Mouse (Mus musculus): ENCODE measurements around the gene Sdhb. TPM values are rescaled to one million over a fixed set of nuclear protein-coding genes. Genes with fewer than 3 reads are reported as not detected.

The Sdhb gene
- polyA plus RNA-seq, 1 experiment from 2014 or later: 965 TPM

DNA sequence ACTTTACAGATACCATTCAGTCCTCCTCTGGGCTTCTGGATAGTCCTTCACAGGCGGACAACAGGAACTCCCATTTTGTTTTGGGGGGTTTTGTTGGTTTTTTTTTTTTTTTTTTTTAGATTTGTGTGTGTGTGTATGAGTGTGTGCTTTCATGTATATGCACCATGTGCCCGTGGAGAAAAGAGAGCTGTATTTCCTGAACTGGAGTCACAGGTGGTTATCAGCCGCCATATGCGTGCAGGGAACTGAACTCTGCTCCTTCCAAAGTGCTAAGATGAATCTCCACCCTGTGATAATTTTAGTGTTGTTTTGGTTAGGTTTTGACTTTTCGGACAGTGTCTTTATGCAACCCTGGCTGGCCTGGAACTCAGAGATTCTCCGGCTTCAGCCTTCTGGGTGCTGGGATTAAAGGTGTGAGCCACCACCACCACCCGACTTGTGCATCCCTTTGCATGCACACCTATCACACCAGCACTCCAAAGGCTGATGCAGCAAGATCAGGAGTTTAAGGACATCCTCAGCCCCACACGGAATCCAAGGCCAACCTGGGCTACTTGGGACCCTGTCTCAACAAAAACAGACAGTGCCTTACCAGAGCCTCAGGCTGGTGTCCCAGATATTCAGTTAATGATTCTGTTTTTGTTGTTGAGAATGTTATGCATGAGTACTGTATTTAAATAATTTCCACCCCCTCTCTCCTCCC lies 1.4 kb downstream of the Sdhb start:
- Histone ChIP-seq H3K9ac (peak overlapping the region; percentile 97), H3K9me3 (replicated peaks) (no peaks in the 10 kb centered on the region), H3K27ac (peak overlapping the region; percentile 91), H3K4me2 (peak overlapping the region; percentile 86), H3K4me3 (peak overlapping the region; percentile 92), H3K27me3 (no peaks in the 10 kb centered on the region), H3K4me1 (replicated peaks) (peaks cover 44% of the 10 kb centered on the region), H3K36me3 (peaks cover 11% of the 10 kb centered on the region)
- no peak for ATAC-seq (replicated peaks; ENCODE audit: insufficient number of reproducible peaks, insufficient read depth, low FRiP score, low read depth)
- 63% methylated on average over 8 of the region's 8 CpGs for WGBS

DNA sequence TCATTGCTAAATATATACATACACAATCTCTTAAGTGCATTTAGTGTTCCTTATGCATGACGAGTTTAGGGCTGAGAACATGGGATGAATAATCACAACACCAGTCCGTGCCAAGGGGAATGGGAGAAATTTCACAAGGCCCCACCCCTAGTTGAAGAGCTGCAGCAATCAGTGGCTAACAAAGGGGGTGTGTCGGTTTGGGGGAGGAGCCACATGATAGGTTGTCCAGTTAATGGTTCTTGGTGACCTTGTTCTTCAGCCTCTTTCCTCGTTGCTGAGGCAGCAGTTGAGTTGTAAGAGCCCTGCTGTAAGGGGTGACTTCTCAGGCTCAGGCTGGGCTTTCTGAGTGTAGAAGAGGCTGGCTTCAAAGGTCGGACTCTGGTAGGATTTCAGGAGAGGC lies 1.9 kb downstream of the Sdhb start:
- H3K9me3 ChIP-seq (replicated peaks): no peaks in the 10 kb centered on the region
- peak overlapping the region; percentile 91 for H3K27ac ChIP-seq
- H3K9ac ChIP-seq: no peak overlapping the region
- peaks cover 40% of the 10 kb centered on the region for H3K4me1 ChIP-seq (replicated peaks)
- peak overlapping the region; percentile 92 for H3K4me3 ChIP-seq
- WGBS: 27% methylated on average over 5 of the region's 5 CpGs
- H3K36me3 ChIP-seq: peaks cover 17% of the 10 kb centered on the region
- H3K27me3 ChIP-seq: no peaks in the 10 kb centered on the region
- peak overlapping the region; percentile 86 for H3K4me2 ChIP-seq
- ATAC-seq (replicated peaks; ENCODE audit: insufficient number of reproducible peaks, insufficient read depth, low FRiP score, low read depth): no peak

DNA sequence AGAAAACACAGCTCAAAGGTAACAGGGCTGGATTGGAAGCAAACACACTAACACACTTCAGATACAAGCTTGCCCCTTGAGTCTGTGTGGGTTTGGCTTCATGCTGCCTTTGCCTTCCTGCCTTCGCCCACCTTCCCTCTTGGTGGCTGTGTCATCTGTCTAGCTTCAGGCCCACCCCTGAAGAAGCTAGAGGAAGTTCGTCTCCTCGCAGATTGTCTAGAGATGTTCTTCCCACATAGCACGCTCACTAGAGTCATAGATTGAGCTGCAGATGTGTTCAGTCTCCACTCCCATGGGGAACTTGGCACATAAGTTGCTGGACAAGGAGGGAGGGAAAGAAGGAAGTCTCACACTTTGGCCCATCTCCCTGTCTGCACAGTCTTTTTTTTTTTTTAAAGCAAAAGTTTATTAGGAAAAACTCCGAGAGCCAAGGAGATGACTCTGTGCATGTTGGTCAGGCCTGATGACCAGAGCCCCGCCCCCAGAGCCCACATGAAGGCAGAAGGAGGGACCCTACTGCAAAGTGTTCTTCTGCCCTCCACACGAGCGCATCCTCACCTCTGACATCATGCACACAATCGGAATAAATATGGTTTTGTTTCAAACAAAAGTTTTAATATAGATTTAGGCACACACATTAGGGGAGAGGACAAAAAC lies 3.1 kb downstream of the Sdhb start:
- H3K27ac ChIP-seq: 0 out of 2 replicates have a peak overlapping the region, but pooled peaks have one; percentile 43
- H3K9me3 ChIP-seq (replicated peaks): no peaks in the 10 kb centered on the region
- no peaks in the 10 kb centered on the region for H3K27me3 ChIP-seq
- no peak overlapping the region for H3K9ac ChIP-seq
- peaks cover 37% of the 10 kb centered on the region for H3K4me1 ChIP-seq (replicated peaks)
- WGBS: 73% methylated on average over 9 of the region's 9 CpGs
- no peak overlapping the region for H3K4me2 ChIP-seq
- no peak overlapping the region for H3K4me3 ChIP-seq
- no peak for ATAC-seq (replicated peaks; ENCODE audit: insufficient number of reproducible peaks, insufficient read depth, low FRiP score, low read depth)
- peaks cover 27% of the 10 kb centered on the region for H3K36me3 ChIP-seq

DNA sequence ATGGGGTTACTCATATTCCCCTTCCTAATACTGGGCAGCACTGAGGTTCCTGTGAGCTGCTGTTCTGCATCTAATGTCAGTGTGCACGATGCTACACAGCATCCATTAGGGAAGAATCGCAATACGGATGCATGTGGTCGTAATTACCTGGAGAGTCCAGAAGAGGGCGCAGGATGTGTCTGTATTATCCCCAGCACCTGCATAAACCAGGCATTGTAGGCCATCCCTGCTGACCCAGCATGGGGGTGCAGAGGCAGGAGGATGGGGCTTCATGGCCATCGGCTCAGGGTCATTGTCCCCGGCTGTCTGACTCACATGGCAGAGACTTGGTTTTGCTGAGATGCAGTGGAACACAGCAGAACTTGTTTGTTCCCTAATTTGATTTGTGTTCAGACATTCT lies 3.6 kb downstream of the Sdhb start:
- Histone ChIP-seq H3K4me2 (no peak overlapping the region), H3K27me3 (no peaks in the 10 kb centered on the region), H3K9ac (no peak overlapping the region), H3K9me3 (replicated peaks) (no peaks in the 10 kb centered on the region), H3K36me3 (peaks cover 28% of the 10 kb centered on the region), H3K4me3 (no peak overlapping the region), H3K4me1 (replicated peaks) (peaks cover 37% of the 10 kb centered on the region), H3K27ac (0 out of 2 replicates have a peak overlapping the region, but pooled peaks have one; percentile 43)
- 20% methylated on average over 7 of the region's 7 CpGs for WGBS
- no peak for ATAC-seq (replicated peaks; ENCODE audit: insufficient number of reproducible peaks, insufficient read depth, low FRiP score, low read depth)

DNA sequence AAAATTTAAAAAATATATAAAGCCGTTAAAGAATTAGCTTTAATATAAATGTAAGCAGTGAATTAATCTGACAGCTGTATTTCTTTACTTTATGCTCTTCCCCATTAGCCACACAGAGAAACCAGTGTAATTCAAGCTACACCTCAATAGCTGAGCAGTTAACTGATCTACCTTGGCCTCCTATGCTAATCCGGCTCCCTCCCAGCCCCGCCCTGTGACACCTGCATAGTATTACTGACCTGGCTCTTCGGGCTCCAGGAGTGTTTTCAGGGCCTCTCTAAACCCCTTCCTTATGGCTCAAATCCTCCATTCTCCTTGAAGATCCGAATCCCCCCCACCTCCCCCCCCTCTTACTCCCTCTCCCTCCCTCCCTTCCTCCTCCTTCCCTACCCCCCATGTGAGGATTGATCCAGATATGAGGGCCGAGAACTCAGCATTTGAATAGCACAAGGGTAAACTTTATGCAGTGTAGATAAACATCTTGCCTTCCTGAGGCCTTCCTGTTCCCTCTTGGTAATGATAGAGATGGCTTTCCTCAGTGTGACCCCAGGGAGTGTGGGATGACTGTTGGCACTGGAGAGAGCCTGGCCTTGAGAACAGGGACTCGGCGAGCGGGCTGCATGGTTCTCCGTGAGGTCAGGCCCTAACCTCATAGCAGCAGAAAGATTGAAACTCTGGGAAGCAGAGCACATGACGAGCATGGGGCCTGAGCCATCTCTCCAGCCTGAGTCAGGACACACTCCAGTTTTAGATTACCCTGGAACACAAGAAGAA lies 6.6 kb downstream of the Sdhb start:
- Histone ChIP-seq H3K27me3 (no peaks in the 10 kb centered on the region), H3K27ac (no peak overlapping the region), H3K36me3 (peaks cover 53% of the 10 kb centered on the region), H3K4me3 (no peak overlapping the region), H3K4me1 (replicated peaks) (peaks cover 20% of the 10 kb centered on the region), H3K9ac (no peak overlapping the region), H3K4me2 (no peak overlapping the region), H3K9me3 (replicated peaks) (no peaks in the 10 kb centered on the region)
- no peak for ATAC-seq (replicated peaks; ENCODE audit: insufficient number of reproducible peaks, insufficient read depth, low FRiP score, low read depth)
- WGBS: 87% methylated on average over 11 of the region's 11 CpGs

DNA sequence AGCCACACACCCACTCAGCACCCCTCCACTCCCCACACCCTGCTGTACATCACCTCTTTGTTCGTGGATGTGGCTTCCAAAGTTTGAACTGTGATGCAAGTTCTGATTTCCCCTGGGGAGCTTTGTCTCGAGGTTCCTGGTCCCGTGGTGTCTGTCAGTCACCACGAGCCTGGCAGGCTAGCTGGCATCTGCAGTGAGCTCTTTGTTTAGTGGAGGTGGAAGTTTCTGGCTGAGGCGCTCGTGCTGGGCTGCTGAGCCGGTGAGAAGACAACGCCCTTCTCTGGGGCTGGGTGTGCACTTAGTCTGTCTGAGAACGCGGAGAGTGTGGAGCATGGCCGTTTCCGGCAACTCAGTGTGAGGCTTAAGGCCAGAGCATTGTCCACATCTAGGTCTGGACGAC lies 10.7 kb downstream of the Sdhb start:
- ATAC-seq (replicated peaks; ENCODE audit: insufficient number of reproducible peaks, insufficient read depth, low FRiP score, low read depth): no peak
- Histone ChIP-seq H3K27ac (no peak overlapping the region), H3K9me3 (replicated peaks) (no peaks in the 10 kb centered on the region), H3K36me3 (peaks cover 90% of the 10 kb centered on the region), H3K9ac (no peak overlapping the region), H3K4me2 (no peak overlapping the region), H3K4me1 (replicated peaks) (peaks cover 12% of the 10 kb centered on the region), H3K27me3 (no peaks in the 10 kb centered on the region), H3K4me3 (no peak overlapping the region)
- WGBS: 84% methylated on average over 13 of the region's 13 CpGs

DNA sequence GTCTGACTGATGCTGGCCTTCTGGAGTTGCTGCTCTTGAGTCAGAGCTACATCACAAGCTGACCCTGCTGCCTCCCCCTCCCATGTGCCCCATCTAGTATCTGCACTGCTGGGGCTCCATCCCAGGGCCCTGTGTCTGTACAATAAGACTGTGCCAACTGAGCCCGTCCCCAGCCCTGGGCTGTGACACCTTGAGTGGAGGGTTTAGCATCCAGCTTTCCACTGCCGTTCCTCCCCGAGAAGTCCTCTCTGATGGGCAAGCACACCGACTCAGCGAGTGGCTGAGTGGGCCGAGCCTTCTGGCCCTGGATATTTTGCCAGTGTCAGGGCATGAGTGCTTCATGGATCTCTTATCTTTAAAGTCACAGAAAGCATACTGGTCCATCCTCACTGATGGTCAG lies 13.4 kb downstream of the Sdhb start:
- no peak overlapping the region for H3K4me2 ChIP-seq
- no peak overlapping the region for H3K27ac ChIP-seq
- WGBS: 92% methylated on average over 6 of the region's 6 CpGs
- H3K4me1 ChIP-seq (replicated peaks): peaks cover 16% of the 10 kb centered on the region
- peaks cover 91% of the 10 kb centered on the region for H3K36me3 ChIP-seq
- H3K9me3 ChIP-seq (replicated peaks): no peaks in the 10 kb centered on the region
- H3K9ac ChIP-seq: no peak overlapping the region
- H3K27me3 ChIP-seq: no peaks in the 10 kb centered on the region
- ATAC-seq (replicated peaks; ENCODE audit: insufficient number of reproducible peaks, insufficient read depth, low FRiP score, low read depth): no peak
- H3K4me3 ChIP-seq: no peak overlapping the region

DNA sequence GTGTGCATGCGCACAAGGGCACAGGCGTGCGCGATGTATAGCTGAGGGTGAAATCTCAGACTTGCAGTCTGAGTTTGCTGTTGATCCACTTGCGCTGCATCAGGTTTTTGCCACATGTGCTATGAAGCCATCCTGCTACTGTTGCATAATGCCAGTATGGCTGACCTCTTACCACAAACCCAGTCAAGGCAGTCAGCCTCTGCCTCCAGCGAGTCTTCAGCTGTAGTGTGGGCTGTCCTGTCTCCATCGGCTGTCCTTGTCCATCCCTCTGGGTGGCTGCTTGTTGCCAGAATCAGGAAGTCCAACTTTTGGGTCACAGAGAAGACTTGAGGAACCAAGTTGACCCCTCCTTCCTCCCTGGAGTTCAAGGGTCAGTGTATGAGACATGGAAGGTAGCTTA lies 14.4 kb downstream of the Sdhb start:
- Histone ChIP-seq H3K4me2 (no peak overlapping the region), H3K4me1 (replicated peaks) (peaks cover 16% of the 10 kb centered on the region), H3K27ac (no peak overlapping the region), H3K36me3 (peaks cover 91% of the 10 kb centered on the region), H3K4me3 (no peak overlapping the region), H3K27me3 (no peaks in the 10 kb centered on the region), H3K9ac (no peak overlapping the region), H3K9me3 (replicated peaks) (no peaks in the 10 kb centered on the region)
- 91% methylated on average over 7 of the region's 7 CpGs for WGBS
- ATAC-seq (replicated peaks; ENCODE audit: insufficient number of reproducible peaks, insufficient read depth, low FRiP score, low read depth): no peak

DNA sequence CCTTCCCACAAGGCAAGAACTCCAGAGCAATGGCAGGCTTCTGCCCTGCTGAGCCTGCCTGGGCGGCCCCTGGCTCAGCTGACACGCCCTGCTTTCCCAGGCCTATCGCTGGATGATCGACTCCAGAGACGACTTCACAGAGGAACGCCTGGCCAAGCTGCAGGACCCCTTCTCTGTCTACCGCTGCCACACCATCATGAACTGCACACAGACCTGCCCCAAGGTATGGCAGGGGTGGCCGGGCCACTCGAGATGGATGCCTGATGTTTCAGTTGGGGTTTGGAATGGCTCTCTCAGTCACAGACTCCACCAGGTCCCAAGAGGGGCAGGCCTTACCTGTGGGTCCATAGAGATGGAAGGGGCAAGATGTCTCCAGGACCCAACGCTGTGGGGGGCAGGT lies 16.3 kb downstream of the Sdhb start:
- H3K27ac ChIP-seq: no peak overlapping the region
- H3K4me1 ChIP-seq (replicated peaks): peaks cover 16% of the 10 kb centered on the region
- ATAC-seq (replicated peaks; ENCODE audit: insufficient number of reproducible peaks, insufficient read depth, low FRiP score, low read depth): no peak
- WGBS: 75% methylated on average over 10 of the region's 10 CpGs
- no peak overlapping the region for H3K9ac ChIP-seq
- peaks cover 76% of the 10 kb centered on the region for H3K36me3 ChIP-seq
- H3K9me3 ChIP-seq (replicated peaks): no peaks in the 10 kb centered on the region
- H3K4me2 ChIP-seq: no peak overlapping the region
- no peak overlapping the region for H3K4me3 ChIP-seq
- no peaks in the 10 kb centered on the region for H3K27me3 ChIP-seq

DNA sequence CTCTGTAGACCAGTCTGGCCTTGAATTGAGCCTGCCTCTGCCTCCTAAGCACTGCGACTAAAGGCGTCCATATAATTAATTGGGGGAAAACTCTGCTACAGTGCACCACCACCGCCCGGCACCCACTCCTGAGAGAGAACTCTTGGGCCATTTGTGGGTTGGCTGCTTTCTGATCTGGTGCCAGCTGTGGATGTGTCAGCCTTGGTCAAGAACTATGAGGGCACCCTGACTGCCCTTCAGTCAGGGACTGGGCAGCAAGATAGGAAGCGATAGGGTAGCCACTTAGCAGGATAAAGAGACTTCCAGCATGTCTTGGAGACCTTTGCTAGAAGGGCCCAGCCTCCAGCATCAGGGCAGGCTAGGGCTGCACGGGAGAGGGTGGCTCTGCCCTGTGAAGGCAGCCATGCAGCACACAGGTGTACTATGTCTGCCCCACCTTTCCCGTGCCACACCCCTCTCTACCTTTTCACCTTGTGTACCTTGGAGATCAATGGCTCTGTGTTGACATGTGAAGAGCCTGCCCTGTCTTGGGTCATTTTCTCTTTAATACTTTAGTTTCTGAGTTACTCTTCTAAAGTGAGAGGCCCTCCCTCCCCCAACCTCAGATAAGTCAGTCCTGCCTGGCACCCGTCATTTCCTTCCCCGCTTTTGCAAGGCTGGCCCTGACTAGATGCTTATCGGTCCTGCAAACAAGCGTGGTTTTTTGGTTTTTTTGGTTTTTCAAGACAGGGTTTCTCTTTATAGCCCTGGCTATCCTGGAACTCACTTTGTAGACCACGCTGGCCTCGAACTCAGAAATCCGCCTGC lies 17.1 kb downstream of the Sdhb start:
- no peaks in the 10 kb centered on the region for H3K9me3 ChIP-seq (replicated peaks)
- no peak overlapping the region for H3K9ac ChIP-seq
- H3K36me3 ChIP-seq: peaks cover 68% of the 10 kb centered on the region
- 79% methylated on average over 14 of the region's 14 CpGs for WGBS
- no peak overlapping the region for H3K4me3 ChIP-seq
- H3K4me2 ChIP-seq: no peak overlapping the region
- ATAC-seq (replicated peaks; ENCODE audit: insufficient number of reproducible peaks, insufficient read depth, low FRiP score, low read depth): no peak
- no peak overlapping the region for H3K27ac ChIP-seq
- peaks cover 20% of the 10 kb centered on the region for H3K4me1 ChIP-seq (replicated peaks)
- no peaks in the 10 kb centered on the region for H3K27me3 ChIP-seq

DNA sequence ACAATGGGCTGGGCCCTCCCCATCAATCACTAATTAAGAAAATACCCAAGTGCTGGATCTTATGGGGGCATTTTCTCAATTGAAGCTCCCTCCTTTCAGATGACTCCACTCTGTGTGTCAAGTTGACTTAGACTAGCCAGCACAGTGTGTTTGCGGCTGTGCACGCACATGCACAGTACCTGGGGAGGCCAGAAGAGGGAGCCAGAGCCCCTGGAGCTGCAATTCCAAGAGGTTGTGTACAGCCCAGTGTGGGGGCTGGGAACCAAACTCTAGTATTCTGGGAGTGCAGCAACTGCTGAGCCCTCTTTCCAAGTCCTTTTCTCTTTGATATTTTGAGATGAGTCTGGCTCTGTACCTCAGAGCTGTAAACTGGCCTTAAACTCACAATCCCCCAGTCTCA lies 20.6 kb downstream of the Sdhb start:
- H3K4me3 ChIP-seq: no peak overlapping the region
- H3K4me1 ChIP-seq (replicated peaks): peaks cover 20% of the 10 kb centered on the region
- 90% methylated on average over 2 of the region's 2 CpGs for WGBS
- no peaks in the 10 kb centered on the region; the same call in 1 of the 2 replicates for H3K27me3 ChIP-seq
- no peak overlapping the region for H3K9ac ChIP-seq
- no peak overlapping the region for H3K4me2 ChIP-seq
- H3K36me3 ChIP-seq: peaks cover 33% of the 10 kb centered on the region
- ATAC-seq (replicated peaks; ENCODE audit: insufficient number of reproducible peaks, insufficient read depth, low FRiP score, low read depth): no peak
- no peak overlapping the region for H3K27ac ChIP-seq
- H3K9me3 ChIP-seq (replicated peaks): no peaks in the 10 kb centered on the region

Data from heart, embryonic 15.5 days (tissue).